Mouse (Mus musculus) urinary bladder, postnatal 0 days (tissue): ENCODE measurements around the gene Lin28b. TPM values are rescaled to one million over a fixed set of nuclear protein-coding genes. Genes with fewer than 3 reads are reported as not detected.

ENCODE experiments used
- polyA plus RNA-seq: library from polyadenylated mRNA; unstranded; fragments of >200 nt; fragmentation: Nextera tagmentation; extraction: Ambion mirVana; gene quantifications from 2 replicates; pipeline ENCODE4 v1.2.1, GENCODE M21; 2015

The Lin28b gene
- polyA plus RNA-seq: 0.06 and 0.23 TPM in 2 replicates

DNA sequence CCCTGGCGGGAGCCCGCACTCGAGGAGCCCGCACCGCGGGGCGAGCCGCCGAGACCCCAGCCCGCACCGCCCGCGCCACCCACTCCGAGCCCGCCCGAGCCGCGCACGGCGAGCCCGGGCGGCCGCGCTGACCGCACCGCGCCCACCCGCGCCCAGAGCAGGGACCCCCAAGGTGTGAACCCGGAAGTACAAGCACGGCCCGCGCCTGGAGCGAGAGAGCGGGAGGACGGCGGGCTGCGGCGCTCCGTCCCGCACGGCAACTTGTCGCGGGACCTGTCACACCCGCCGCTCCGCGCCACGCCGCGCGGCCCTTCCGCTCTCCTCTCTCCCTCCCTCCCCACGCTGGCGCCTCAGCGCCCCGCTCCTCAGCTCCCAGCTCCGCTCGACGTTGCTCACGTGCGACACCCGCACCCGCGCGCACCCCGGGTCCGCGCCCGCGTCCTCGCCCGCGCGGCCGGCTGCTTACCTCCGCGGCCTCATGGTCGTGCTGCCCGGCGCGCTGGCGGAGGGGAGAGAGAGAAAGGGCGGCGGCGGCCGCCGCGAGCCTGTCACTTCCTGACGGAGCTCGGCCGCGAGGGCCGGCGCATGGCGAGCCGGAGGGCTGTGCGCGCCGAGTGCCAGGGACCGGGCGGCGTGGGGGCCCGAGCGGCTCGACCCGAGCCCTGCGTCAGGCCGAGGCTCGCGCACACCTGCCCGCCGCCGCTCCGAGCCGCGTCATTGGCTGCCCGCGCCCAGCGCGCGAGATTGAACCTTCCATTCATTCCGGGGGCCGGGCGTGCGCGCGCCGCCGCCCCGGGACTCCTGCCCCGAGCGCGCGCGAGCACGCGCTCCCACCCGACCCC, at the start of gene Lin28b:
Lin28b (minus strand) TSS at position 635 of the 842 bp plus-strand sequence.

DNA sequence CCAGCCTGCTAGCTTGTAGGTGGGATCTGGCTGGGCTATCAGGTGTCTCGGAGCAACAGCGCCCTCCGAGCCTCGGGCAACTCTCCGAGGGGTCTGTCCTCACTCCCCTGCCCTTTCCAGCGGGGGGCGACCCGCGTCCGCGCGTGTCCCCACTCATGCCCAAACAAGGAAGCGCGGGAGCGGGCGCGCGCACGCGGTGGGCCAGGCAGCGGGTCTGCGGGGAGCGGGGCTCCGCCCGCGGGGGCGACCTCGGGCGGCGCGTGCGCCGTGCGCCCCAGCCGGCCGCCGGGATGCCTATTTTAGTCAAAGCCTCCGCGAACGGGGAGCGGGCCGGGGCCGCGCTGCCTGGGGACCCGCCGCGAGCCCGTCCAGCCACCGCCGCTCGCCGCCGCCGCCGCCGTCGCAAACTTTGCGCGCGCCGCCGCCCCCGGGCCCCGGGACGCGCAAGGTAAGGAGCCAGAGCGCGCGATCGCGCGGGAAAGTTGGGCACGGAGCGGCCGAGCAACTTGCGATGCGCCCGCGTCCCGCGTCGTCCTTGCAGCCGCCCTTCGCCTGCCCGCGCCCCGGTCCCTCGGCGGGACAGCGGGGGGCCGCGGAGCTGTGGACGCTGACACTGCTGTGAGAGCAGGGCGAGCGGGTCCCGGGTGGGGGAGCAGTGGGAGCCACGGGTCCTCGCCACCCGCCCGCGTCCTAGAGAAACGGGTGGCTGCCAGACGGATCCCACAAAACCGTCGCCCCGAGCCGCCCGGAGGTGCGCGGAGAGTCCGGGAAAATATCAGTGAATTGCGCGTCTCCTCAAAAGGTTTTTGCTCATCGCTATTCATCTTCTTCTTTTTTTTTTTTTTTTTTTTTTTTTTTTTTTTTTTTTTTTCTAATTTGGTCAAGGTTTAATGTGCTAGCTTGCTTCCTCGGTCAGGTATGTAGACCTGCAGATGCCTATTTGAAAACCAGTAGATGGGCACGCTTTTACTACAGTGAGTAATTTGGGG, 150.5 kb downstream of the Lin28b start, which contains the start of gene Bves:
Bves (plus strand) TSS at position 339 of the 989 bp plus-strand sequence.

Other genes with a start within 250 kb of the Lin28b start
- gene Bves, start 150.6 kb downstream of the Lin28b start, polyA plus RNA-seq: 59.0 and 67.8 TPM in 2 replicates
- gene Hace1, start 91.4 kb upstream of the Lin28b start, polyA plus RNA-seq: 7.5 and 9.3 TPM in 2 replicates